Mouse (Mus musculus): ENCODE results near the gene Cdc5l.
"Not testable (repeated sequence)": the region's sequence is repeated elsewhere in the genome, so short reads cannot be mapped to it uniquely, and the experiment has no call there.

Gene Cdc5l

GRCm38 (mm10) chr17:45433419-45434261, at the start of gene Cdc5l:
Gene Cdc5l, minus strand, starts transcription at chr17:45433737.
- peak; percentile 97 to 99 for DNase-seq

- DNase-seq: no peak
Observed at GRCm38 (mm10) chr17:45480429-45480828, 46.9 kb upstream of the Cdc5l start.

- DNase-seq: peak; percentile 89 to 90
Observed at GRCm38 (mm10) chr17:45478234-45478825, 44.8 kb upstream of the Cdc5l start.

DNA sequence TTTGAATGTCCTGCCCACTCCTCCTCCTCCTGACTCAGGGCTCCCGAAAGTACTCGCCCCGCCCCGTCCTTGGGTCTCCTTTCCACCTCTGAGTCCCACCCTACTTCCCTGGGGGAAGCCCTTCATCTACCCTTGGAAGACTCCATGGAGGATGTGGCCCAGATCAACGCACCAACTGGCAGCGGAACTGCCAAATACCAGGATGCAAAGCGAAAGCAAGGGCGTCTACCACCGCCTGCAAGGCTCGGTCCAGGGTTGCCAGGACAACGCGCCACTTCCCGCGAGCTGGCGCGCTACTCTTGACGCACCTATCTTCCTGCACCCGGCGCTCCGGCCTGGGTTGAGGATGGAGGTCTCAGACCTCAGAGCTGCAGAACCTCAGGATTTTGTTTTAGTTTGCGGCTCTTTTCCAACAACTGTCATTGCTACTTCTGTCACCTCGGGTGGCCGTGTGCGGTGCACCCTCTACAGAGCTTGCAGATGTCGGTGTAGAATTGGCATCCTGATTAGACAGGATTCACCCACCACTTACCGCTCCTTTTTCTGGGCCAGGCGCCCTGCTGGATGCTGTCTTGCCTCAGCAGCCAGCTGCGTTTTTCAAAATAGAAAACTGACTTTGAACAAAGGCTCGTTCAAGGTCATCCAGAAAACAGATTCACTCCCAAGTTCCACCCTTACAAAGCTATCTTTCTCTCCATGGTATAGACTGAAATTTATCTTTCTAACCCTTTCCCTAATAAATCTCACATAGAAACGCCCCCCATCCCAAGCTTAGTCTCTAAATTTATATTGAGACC, 41.3 kb upstream of the Cdc5l start, which contains the start of gene Spats1:
Gene Spats1, minus strand, starts transcription at position 747 of the 797 bp plus-strand sequence.
- DNase-seq: peak; percentile 59 to 68

- no peak for DNase-seq
Observed at GRCm38 (mm10) chr17:45474146-45474545, 40.6 kb upstream of the Cdc5l start.

DNA sequence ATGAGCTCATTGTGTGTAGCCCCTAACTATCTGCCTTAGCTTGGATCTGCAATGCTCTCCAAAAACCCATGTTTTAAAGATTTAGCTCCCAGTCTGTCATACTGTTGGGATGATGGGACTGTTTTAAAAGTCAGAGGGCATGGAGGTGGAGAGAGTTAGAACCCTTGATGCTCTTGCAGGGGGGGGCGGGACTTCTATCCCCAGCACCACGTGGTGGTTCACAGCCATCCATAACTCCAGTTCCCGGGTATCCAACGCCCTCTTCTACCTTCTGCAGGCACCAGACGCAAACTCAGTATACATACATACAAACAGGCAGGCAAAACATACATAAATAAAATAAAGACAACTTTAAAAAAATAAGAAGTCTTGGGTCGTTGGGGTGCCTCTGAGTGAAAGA, 40.1 kb upstream of the Cdc5l start:
- DNase-seq: no peak

DNA sequence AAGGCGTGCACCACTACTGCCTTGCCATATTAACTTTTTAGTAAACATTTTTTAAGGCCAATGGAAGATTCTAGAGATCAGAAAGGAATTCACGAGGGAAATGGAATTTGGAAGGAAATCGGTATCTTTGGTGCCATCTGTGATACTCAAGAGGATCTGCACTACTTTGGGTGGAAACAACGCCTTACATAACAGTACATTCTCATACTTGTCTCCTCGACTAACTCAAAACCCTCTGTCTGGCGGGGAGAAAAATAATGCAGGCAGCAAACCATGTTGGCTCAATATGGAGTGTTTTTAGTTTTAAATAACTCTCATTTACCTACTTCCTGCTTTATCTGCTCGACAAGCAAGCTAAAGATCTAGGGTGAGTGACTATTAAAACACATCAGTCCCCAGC, 37.2 kb upstream of the Cdc5l start:
- no peak for DNase-seq

- no peak for DNase-seq
Observed at GRCm38 (mm10) chr17:45468302-45468701, 34.8 kb upstream of the Cdc5l start.

DNA sequence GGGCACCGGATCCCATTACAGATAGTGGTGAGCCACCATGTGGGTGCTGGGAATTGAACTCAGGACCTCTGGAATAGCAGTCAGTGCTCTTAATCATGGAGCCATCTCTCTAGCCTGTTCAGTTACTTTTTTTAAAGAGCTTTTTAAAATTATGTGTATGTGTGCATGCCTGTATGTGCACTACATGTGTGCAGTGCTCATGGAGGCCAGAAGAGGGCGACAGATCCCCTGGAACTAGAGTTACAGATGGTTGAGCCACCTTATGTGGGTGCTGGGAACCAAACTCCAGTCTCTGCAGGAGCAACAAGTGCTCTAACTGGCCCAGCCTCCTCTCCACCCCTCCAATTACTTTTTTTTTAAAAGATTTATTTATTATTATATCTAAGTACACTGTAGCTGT, 33.2 kb upstream of the Cdc5l start:
- no peak for DNase-seq

DNA sequence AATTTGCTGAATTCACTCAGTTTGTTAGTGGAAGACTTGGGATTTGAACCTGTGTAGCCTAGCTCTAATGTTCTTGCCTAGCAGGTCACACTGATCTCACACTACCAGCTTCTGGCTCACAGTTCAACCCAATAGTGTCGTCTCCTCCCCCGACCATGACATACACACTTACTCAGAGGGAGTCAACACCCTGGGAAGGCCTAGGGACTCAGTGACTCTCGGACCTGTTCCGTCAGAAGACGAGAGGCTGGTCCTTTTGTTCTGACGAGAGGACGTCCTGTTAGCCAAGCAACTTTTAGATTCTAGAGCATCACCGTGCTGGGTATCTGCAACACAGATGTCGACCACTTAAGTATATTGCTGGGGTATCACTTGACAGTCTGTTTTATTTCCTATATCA, 30.7 kb upstream of the Cdc5l start:
- DNase-seq: no peak

DNA sequence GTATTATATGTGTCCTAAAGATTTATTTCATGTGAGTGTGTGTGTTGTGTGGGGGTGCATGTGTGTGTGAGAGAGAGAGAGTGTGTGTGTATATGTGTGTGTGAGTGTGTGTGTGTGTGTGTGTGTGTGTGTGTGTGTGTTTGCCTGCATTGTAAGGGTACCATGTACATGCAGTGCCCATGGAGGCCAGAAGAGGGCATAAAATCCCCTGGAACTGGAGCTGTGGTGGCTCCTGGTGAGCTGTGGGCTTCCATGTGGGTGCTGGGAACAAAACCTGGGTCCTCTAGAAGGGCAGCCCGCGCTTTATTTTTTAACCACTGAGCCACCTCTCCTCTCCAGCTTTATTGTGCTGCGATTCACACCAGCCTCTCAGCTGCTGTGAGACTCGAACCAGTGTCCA, 29.0 kb upstream of the Cdc5l start:
- DNase-seq: peak in 1 of 2 experiments; percentile 26

- DNase-seq: no peak
Observed at GRCm38 (mm10) chr17:45459062-45459461, 25.5 kb upstream of the Cdc5l start.

- DNase-seq: no peak
Observed at GRCm38 (mm10) chr17:45458516-45458915, 25.0 kb upstream of the Cdc5l start.

DNA sequence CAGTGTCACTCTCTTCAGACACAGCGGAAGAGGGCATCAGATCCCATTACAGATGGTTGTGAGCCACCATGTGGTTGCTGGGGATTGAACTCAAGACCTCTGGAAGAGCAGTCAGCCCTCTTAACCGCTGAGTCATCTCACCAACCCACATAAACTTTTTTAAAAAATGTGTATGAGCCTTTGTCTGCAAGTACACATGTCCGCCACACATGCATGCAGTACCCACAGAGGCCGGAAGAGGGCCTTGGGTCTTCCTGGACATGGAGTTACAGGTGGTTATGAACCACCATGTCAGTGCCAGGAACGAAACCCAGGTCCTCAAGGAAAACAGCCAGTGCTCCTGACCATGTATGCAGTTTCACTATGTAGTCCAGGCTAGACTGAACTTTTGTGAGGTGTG, 23.9 kb upstream of the Cdc5l start:
- DNase-seq: no peak

DNA sequence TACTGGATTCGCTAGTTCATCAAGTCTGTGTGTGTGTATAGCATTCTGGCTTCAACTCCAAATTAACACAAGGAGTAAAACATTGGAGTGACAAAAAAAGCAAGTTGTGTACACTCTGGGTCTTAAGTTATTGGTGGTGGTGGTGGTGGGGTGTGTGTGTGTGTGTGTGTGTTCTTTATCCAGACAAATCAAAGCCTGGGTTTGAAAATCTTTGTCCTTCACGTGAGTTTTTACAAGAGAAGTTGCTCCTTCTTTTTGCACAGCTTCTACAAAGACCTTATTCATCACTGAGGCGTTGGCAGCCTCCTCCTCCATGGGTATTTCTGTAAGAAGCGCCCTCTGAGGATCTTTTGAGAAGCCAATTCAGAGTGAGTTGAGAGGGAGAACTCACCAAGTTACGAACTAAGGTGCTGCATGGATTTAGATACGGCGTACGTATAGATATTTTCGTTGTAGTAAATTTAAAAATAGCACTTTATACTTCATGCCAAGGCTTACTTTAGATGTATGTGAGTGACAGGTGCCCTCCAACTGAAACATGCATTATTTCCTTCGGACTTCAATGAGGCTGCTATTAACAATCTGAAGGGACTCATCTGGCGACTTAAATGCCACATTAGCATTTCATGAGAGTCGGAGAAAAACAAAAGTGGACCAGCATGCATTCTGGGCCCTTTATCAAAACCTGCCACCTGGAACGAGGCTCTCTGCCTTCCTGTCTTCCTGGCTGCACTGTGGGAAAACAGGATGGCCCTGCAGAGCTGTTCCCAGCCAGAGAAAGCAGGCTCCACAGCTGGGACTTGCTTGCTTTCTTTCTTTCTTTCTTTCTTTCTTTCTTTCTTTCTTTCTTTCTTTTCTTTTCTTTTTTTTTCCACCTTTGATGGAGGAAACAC, 23.0 kb upstream of the Cdc5l start:
- DNase-seq: no peak

DNA sequence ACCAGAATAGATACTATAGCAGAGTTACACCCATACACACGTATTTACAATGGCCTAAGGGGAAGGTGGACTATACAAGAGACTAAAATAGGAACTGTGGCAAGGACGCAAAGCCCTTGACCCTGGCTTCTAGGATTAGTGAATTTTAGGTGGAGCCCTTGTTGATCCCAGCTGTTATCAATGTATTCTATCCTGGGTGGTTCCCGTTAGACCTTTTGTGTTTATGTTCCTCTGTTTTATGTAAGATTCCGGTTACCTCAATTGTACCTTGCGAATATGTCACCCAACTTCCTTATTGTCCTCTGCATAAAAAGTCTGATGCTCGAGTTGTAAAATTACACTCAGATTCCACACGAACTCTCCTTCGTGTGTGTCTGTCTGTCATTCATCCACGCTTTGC, 22.2 kb upstream of the Cdc5l start:
- not testable (repeated sequence) for DNase-seq

- no peak for DNase-seq
Observed at GRCm38 (mm10) chr17:45454794-45455193, 21.3 kb upstream of the Cdc5l start.

- no peak for DNase-seq
Observed at GRCm38 (mm10) chr17:45452271-45452670, 18.7 kb upstream of the Cdc5l start.

DNA sequence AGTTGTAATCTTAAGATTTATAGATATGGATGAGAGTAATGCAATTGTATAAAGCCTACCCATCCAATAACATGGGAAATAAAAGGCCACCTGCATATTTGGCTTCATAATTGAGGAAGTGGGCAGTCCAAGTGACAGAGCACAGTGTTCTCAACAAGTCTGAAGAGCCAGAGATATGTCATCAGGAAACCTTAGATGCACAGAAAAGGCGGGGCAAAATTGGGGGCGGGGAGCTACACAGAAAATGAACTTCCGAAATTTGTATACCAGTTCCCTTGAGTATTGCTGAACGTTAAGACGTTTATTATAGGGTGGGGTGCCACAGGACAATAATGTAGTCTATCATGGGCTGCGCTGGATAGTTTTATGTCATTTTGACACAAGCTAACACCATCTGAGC, 16.6 kb upstream of the Cdc5l start:
- DNase-seq: no peak

- DNase-seq: no peak
Observed at GRCm38 (mm10) chr17:45449586-45449985, 16.0 kb upstream of the Cdc5l start.

DNA sequence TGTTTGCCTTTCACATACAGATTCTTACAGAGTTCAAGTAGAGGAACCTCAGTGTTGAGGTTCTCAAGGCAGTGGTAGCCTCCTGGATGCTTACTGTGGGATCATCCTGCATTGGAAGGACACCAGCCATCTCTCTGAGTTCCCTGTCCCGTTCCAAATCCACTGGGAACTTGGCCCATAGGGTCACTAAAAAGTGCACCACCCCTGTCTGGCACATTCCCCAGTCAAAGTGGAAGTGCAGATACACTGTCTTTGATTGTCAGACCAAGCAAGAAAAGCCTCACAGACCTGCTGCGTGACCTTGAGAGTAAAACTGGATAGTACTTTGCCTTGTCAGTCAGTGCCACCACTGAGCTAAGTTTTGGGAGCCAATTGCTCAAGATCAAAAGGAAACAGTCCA, 13.5 kb upstream of the Cdc5l start:
- no peak for DNase-seq

- DNase-seq: no peak
Observed at GRCm38 (mm10) chr17:45445923-45446322, 12.4 kb upstream of the Cdc5l start.

DNA sequence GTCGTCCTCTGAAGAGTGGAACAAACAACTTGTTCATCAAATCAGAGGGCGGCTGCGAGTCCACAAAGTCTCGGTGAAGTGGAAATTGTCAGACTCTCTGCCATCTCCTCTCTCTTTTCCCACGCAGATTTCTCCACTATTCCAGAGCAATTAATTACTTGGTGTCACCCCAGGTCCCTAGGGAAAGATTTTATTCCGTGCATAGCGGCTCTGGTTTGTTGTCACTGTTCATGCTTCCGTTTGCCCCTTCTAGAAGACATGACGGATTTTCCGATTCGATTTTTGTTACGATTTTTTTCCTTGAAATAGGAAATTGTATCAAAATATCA, 689 bp upstream of the Cdc5l start:
- DNase-seq: no peak
